Comparison of ENCODE assay signal across 8 mouse cellular contexts in genomic region chr9:102784329-102785026, GRCm38 (mm10). TPM values are rescaled to one million over a fixed set of nuclear protein-coding genes. Genes with fewer than 3 reads are reported as not detected.
A peak's percentile ranks its signal among the peaks of the same experiment; 100 is the strongest.
DNase-seq lines count a peak whose midpoint lies in the region; ATAC-seq and TF ChIP-seq lines count a peak whose summit lies in the region.

No protein-coding gene starts in this region.

- no peaks in the 10 kb centered on the region for H3K9me3 ChIP-seq in midbrain, embryonic 10.5 days (replicated peaks)

- peak; percentile 94 for DNase-seq in adipocyte (ENCODE audit: low spot score)
- DNase-seq in gastrocnemius, adult 2 months: peak; percentile 90
- DNase-seq in induced T-regulatory cell, adult 2 months (ENCODE audit: low read depth): peak; percentile 85
- DNase-seq in left cerebral cortex, adult 8-10 months (ENCODE audit: low spot score in 2 of 2): peak; percentile 59 to 92
- DNase-seq in midbrain, embryonic 10.5 days (ENCODE audit: low spot score): peak; percentile 91
- peak; percentile 79 for DNase-seq in right cerebral cortex, postnatal 25 days
- peak; percentile 87 to 89 for DNase-seq in urinary bladder, postnatal 36 days (ENCODE audit: low spot score in 2 of 2)

- intact Hi-C loops in gastrocnemius, adult 2 months (cut with DNase I): loop anchor here (1.0 to 2.0 kb wide), 2 partner anchors 82 to 147 kb away; no protein-coding TSS in a partner anchor

- TF ChIP-seq CTCF in gastrocnemius, adult 2 months (IDR thresholded peaks at IDR 0.05): no peak; the same call in none of the 2 replicates

- ATAC-seq in common myeloid progenitor, adult 5-6 weeks (replicated peaks; ENCODE audit: low read depth, poor library complexity, severe bottlenecking): peak; percentile 88

- no peak overlapping the region for H3K4me3 ChIP-seq in gastrocnemius, adult 2 months
- no peak overlapping the region for H3K4me3 ChIP-seq in midbrain, embryonic 10.5 days

- no peaks in the 10 kb centered on the region for H3K36me3 ChIP-seq in midbrain, embryonic 10.5 days

- WGBS in midbrain, embryonic 10.5 days: 13% methylated on average over 10 of the region's 10 CpGs

- peak overlapping the region; percentile 56 for H3K27ac ChIP-seq in gastrocnemius, adult 2 months
- H3K27ac ChIP-seq in midbrain, embryonic 10.5 days (replicated peaks): peak overlapping the region; percentile 63; the same call in 1 of the 2 replicates

- H3K4me1 ChIP-seq in midbrain, embryonic 10.5 days: peaks cover 23% of the 10 kb centered on the region

- 0 out of 2 replicates have a peak, but pooled peaks cover 3% of the 10 kb centered on the region for H3K27me3 ChIP-seq in midbrain, embryonic 10.5 days (ENCODE audit: low read depth, poor library complexity, severe bottlenecking)

RNA-seq across cellular contexts. Expression of gene Ryk, which starts 50.2 kb away (rescaled TPM):
- total RNA-seq in common myeloid progenitor, adult 5-6 weeks (2017): 7.0 and 8.8 TPM in 2 replicates
- total RNA-seq in gastrocnemius, adult 2 months (2021): 10 to 100 TPM; 47.6 to 51.4 TPM
- 10 to 100 TPM; 32.7 to 36.9 (median 34.2) TPM for total RNA-seq in left cerebral cortex, adult 8-10 months (2022)
- polyA plus RNA-seq in midbrain, embryonic 10.5 days (2016; fragmentation: Nextera tagmentation; extraction: Ambion mirVana): 12.9 and 13.7 TPM in 2 replicates
